8 mouse cellular contexts compared by ENCODE assay signal in genomic region chr5:64610562-64611405, GRCm38 (mm10).
DNase-seq lines count a peak whose midpoint lies in the region; ATAC-seq and TF ChIP-seq lines count a peak whose summit lies in the region.

No protein-coding gene starts in this region.

- peaks cover 24% of the 10 kb centered on the region for H3K4me1 ChIP-seq in embryonic facial prominence, embryonic 10.5 days
- peaks cover 19% of the 10 kb centered on the region for H3K4me1 ChIP-seq in heart, embryonic 13.5 days
- H3K4me1 ChIP-seq in kidney, embryonic 14.5 days (ENCODE audit: control insufficient read depth, insufficient read depth, low read length): peaks cover 17% of the 10 kb centered on the region
- peaks cover 12% of the 10 kb centered on the region; the same call in 1 of the 2 replicates for H3K4me1 ChIP-seq in lung, postnatal 0 days (ENCODE audit: insufficient read depth, low read depth, low read length)

- peak overlapping the region; percentile 41 for H3K4me2 ChIP-seq in heart, embryonic 13.5 days
- H3K4me2 ChIP-seq in kidney, embryonic 14.5 days (replicated peaks; ENCODE audit: low read depth, low read length): peak overlapping the region; percentile 21; the same call in 1 of the 2 replicates
- no peak overlapping the region for H3K4me2 ChIP-seq in lung, postnatal 0 days (replicated peaks; ENCODE audit: low read depth, low read length)

- no peak overlapping the region for H3K4me3 ChIP-seq in layer of hippocampus, adult 2 months
- peak overlapping the region; percentile 37 for H3K4me3 ChIP-seq in embryonic facial prominence, embryonic 10.5 days
- no peak overlapping the region for H3K4me3 ChIP-seq in heart, embryonic 13.5 days
- no peak overlapping the region for H3K4me3 ChIP-seq in kidney, embryonic 14.5 days (ENCODE audit: low read length)
- H3K4me3 ChIP-seq in lung, postnatal 0 days (ENCODE audit: low read depth, low read length): no peak overlapping the region

- H3K27me3 ChIP-seq in embryonic facial prominence, embryonic 10.5 days (replicated peaks; ENCODE audit: low read depth, poor library complexity, severe bottlenecking): no peaks in the 10 kb centered on the region
- no peaks in the 10 kb centered on the region for H3K27me3 ChIP-seq in heart, embryonic 13.5 days (replicated peaks)
- H3K27me3 ChIP-seq in kidney, embryonic 14.5 days (ENCODE audit: control insufficient read depth, insufficient read depth, low read length): no peaks in the 10 kb centered on the region
- H3K27me3 ChIP-seq in lung, postnatal 0 days (replicated peaks; ENCODE audit: insufficient read depth, low read length): no peaks in the 10 kb centered on the region
- no peaks in the 10 kb centered on the region for H3K27me3 ChIP-seq in splenic B cell, adult 2 months (ENCODE audit: control insufficient read depth, insufficient read depth, low read length, poor library complexity, severe bottlenecking)

- H3K36me3 ChIP-seq in embryonic facial prominence, embryonic 10.5 days (replicated peaks): no peaks in the 10 kb centered on the region
- no peaks in the 10 kb centered on the region for H3K36me3 ChIP-seq in heart, embryonic 13.5 days
- no peaks in the 10 kb centered on the region for H3K36me3 ChIP-seq in kidney, embryonic 14.5 days (ENCODE audit: control insufficient read depth, insufficient read depth, low read length)
- no peaks in the 10 kb centered on the region for H3K36me3 ChIP-seq in lung, postnatal 0 days (ENCODE audit: insufficient read depth, low read length)
- no peaks in the 10 kb centered on the region for H3K36me3 ChIP-seq in splenic B cell, adult 2 months (ENCODE audit: control insufficient read depth, insufficient read depth, low read length, poor library complexity, severe bottlenecking)

- WGBS in embryonic facial prominence, embryonic 10.5 days: 8% methylated on average over 13 of the region's 13 CpGs
- 24% methylated on average over 11 of the region's 13 CpGs for WGBS in heart, embryonic 13.5 days
- WGBS in kidney, embryonic 14.5 days: 14% methylated on average over 12 of the region's 13 CpGs
- 15% methylated on average over 12 of the region's 13 CpGs for WGBS in lung, postnatal 0 days

- peaks cover 4% of the 10 kb centered on the region; the same call in 1 of the 2 replicates for H3K9me3 ChIP-seq in embryonic facial prominence, embryonic 10.5 days
- no peaks in the 10 kb centered on the region for H3K9me3 ChIP-seq in heart, embryonic 13.5 days
- no peaks in the 10 kb centered on the region for H3K9me3 ChIP-seq in kidney, embryonic 14.5 days (ENCODE audit: control insufficient read depth, low read length)
- H3K9me3 ChIP-seq in lung, postnatal 0 days (ENCODE audit: low read length): no peaks in the 10 kb centered on the region

- peak; percentile 74 for ATAC-seq in heart, embryonic 13.5 days (ENCODE audit: extremely low read depth, insufficient number of reproducible peaks, low FRiP score, low TSS enrichment)
- peak; percentile 93 for ATAC-seq in kidney, embryonic 14.5 days (ENCODE audit: low FRiP score, low TSS enrichment)
- ATAC-seq in lung, postnatal 0 days: peak; percentile 99

- H3K27ac ChIP-seq in layer of hippocampus, adult 2 months: peak overlapping the region; percentile 68
- peak overlapping the region; percentile 91 for H3K27ac ChIP-seq in embryonic facial prominence, embryonic 10.5 days (replicated peaks)
- peak overlapping the region; percentile 85 for H3K27ac ChIP-seq in heart, embryonic 13.5 days (replicated peaks)
- peak overlapping the region; percentile 85 for H3K27ac ChIP-seq in kidney, embryonic 14.5 days (ENCODE audit: low read depth, low read length)
- H3K27ac ChIP-seq in lung, postnatal 0 days (ENCODE audit: low read length): peak overlapping the region; percentile 55

- no peak for DNase-seq in layer of hippocampus, adult 2 months (ENCODE audit: low spot score in 2 of 2)
- DNase-seq in layer of hippocampus, postnatal 36 days: no peak
- peak; percentile 96 for DNase-seq in embryonic facial prominence, embryonic 10.5 days (ENCODE audit: low spot score)
- DNase-seq in lung, postnatal 0 days (ENCODE audit: low spot score): peak; percentile 91
- peak; percentile 8 for DNase-seq in splenic B cell, adult 2 months (ENCODE audit: low read depth, low spot score)
- DNase-seq in cerebellum, adult 11 months: no peak

- no peak for TF ChIP-seq EP300 in lung, postnatal 0 days (IDR thresholded peaks at IDR 0.05)

- H3K9ac ChIP-seq in heart, embryonic 13.5 days: peak overlapping the region; percentile 58; the same call in 1 of the 2 replicates
- H3K9ac ChIP-seq in kidney, embryonic 14.5 days (ENCODE audit: low read depth, low read length): no peak overlapping the region
- H3K9ac ChIP-seq in lung, postnatal 0 days (replicated peaks; ENCODE audit: low read depth): no peak overlapping the region

- no peak for TF ChIP-seq CTCF in layer of hippocampus, adult 2 months (conservative IDR thresholded peaks at IDR 0.05)
- TF ChIP-seq CTCF in lung, postnatal 0 days (IDR thresholded peaks at IDR 0.05): no peak

Comparison
In these comparisons a context has a peak if more than half of its experiments do, and no peak if none do; other contexts are left out.
1. DNase-seq: peak in embryonic facial prominence, embryonic 10.5 days (single experiment), lung, postnatal 0 days (single experiment) and splenic B cell, adult 2 months (single experiment); none in layer of hippocampus, adult 2 months (0 of 2), layer of hippocampus, postnatal 36 days (0 of 2) and cerebellum, adult 11 months (single experiment).
2. Peak in every context shown above with its lines, with median percentiles within 50 percentile points of each other: H3K27ac ChIP-seq and ATAC-seq.